Mouse (Mus musculus): ENCODE data around the gene 9030612E09Rik. TPM values are rescaled to one million over a fixed set of nuclear protein-coding genes. Genes with fewer than 3 reads are reported as not detected.
A peak's percentile ranks its signal among the peaks of the same experiment; 100 is the strongest.

The 9030612E09Rik gene
- 1 to 10 TPM; 2.7 to 3.3 (median 2.9) TPM for total RNA-seq (2022)

GRCm38 (mm10) chr10:43174326-43175155, at the start of gene 9030612E09Rik, which contains the start of gene Sobp:
9030612E09Rik (plus strand) TSS chr10:43174704.
Sobp (minus strand) TSS chr10:43174530.
- peak; percentile 41 for DNase-seq (ENCODE audit: low spot score)

GRCm38 (mm10) chr10:43128750-43129149, 45.8 kb upstream of the 9030612E09Rik start:
- DNase-seq (ENCODE audit: low spot score) = no peak

GRCm38 (mm10) chr10:43134027-43134426, 40.5 kb upstream of the 9030612E09Rik start:
- DNase-seq (ENCODE audit: low spot score) = no peak

DNA sequence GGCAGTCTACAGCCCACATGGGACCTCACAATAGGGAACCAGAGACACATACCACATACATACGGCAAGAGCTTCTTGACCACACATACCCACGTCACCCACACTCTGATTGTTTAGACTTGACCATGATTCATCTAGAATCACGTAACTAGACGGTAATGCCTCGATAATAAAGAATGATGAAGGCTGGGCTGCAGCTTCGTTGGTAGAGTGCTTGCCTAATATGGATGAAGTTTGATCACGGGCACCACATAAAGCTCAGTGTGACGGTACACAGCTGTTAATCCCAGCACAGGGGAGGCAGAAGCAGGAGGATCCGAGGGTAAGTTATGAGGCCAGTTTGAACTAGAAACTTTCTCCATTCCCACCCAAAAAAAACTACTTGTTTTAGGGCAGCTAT, 31.3 kb upstream of the 9030612E09Rik start:
- DNase-seq (ENCODE audit: low spot score) = no peak

- no peak for DNase-seq (ENCODE audit: low spot score)
These were observed 26.0 kb upstream of the 9030612E09Rik start for GRCm38 (mm10) chr10:43148456-43148855.

- DNase-seq (ENCODE audit: low spot score) = no peak
These were observed 21.9 kb upstream of the 9030612E09Rik start for GRCm38 (mm10) chr10:43152643-43153042.

DNA sequence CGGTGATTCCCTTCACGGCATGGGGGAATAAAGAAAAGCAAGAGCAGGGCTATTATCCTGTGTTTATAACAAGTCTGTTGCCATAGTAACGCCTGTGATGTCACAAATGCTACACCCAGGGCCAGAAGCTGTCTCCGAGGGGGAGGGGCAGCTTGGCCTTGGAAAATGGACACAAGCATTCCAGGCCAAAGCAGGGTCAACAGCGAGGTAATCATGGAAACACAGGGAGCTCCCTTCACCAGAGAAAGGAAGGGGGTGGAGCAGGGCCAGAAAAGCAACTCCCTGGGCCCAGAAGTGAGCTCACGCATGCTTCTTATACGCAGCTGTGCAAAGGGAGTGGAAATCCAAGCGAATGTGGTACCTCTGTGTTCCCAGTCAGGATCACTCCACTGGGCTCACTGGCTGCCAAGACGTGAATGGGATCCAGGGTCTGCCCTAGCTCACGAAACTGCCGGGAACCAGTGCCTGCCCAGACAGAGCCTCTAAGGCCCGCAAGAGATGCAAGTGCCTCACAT, 19.4 kb upstream of the 9030612E09Rik start:
- peak; percentile 80 for DNase-seq (ENCODE audit: low spot score)

DNA sequence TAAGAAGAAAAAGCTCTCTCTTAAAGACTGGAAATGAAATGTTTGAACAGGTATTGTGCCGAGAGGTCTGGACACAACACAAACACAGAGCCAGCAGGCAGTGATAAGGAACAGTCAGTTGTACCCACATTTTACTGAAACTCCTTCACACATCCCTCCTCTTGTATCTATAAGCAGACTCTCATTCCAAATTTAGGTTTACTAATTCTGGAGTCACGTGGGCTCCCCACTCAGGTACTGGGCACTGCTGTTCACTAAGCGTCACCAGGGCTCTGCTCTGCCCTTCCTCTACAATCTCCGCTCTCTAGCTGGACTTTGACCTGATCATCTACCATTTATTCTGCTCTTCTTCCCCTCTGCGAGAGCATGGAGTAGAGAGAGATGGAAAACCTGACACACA, 15.6 kb upstream of the 9030612E09Rik start:
- DNase-seq (ENCODE audit: low spot score) = no peak

GRCm38 (mm10) chr10:43159333-43159732, 15.2 kb upstream of the 9030612E09Rik start:
- peak; percentile 33 for DNase-seq (ENCODE audit: low spot score)

- no peak for DNase-seq (ENCODE audit: low spot score)
These were observed 12.2 kb upstream of the 9030612E09Rik start for GRCm38 (mm10) chr10:43162318-43162717.

GRCm38 (mm10) chr10:43164406-43164805, 10.1 kb upstream of the 9030612E09Rik start:
- peak; percentile 49 for DNase-seq (ENCODE audit: low spot score)

DNA sequence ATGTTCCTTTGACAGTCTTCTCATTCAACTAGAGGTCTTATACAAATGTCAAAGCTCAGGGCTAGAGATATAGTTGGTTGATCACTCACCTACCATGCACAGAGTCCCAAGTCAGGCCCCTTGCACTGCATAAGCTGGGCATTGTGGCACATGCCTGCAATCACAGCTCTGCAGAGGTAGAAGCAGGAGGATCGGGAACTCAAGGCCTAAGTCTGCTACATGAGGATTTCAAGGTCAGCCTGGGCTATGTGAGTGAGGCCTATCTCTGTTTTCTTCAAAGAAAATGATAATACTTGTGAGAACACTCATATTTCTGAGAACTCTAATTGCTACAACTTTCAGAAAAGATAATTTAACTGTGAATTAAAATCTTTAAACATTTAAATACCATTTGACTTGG, 8.4 kb upstream of the 9030612E09Rik start:
- DNase-seq (ENCODE audit: low spot score) = no peak

DNA sequence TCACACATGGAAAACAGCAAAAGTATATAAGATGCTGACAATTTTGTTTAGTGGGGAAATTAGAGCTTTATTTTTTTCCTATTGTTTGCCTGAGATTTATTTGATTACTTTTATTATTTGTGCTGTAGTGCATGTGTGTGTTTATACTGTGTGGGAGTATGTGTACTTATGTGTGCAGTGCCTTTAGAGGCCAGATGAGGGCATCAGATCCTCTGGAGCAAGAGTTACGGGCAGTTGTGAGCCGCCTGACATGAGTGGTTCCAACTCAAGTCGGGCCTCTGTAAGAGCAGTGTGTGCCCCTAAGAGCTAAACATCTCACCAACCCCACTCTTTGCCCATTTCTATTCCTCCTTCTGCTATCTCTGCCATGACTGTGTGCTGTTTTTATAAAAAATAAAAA, 7.7 kb upstream of the 9030612E09Rik start:
- no peak for DNase-seq (ENCODE audit: low spot score)

GRCm38 (mm10) chr10:43168847-43169246, 5.7 kb upstream of the 9030612E09Rik start:
- DNase-seq (ENCODE audit: low spot score) = no peak

DNA sequence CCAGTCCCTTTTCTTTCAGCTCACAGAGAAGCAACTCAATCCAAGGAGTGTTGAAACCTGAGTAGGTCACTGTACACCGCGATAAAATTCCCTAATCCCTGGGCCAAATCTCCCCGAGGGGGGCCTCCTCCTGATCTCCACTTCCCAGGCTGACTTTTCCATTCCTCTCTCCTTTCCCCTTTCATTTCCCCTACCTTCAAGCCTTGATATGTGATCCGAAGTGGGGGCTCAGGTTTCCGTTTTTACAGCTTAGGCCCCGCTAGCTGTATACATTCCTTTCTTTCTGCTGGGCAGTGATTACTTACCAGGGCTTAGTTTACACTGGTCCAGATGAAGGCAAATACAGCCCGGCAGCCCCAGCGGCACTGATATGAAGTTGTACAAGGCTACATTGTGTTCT, 3.4 kb upstream of the 9030612E09Rik start:
- DNase-seq (ENCODE audit: low spot score) = peak; percentile 24

DNA sequence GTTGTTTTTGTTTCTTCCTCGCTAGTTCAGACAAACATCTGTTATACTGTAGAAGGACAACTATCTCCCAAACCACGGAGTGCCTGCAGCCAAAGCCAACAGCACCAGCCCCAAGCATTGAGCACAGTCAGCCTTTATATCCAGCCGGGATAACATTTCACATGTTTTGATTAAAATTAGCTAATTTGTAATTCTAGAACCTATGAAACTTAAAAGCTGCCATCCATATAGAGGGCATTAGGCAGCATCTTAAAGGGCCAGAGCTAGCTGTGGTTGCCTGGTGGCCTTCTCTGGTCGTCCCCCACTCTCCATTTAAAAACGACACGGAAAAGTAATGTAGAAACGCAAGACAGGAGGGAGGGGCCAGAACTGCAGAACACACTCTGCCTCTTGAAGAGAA, 2.4 kb upstream of the 9030612E09Rik start:
- peak; percentile 22 for DNase-seq (ENCODE audit: low spot score)

DNA sequence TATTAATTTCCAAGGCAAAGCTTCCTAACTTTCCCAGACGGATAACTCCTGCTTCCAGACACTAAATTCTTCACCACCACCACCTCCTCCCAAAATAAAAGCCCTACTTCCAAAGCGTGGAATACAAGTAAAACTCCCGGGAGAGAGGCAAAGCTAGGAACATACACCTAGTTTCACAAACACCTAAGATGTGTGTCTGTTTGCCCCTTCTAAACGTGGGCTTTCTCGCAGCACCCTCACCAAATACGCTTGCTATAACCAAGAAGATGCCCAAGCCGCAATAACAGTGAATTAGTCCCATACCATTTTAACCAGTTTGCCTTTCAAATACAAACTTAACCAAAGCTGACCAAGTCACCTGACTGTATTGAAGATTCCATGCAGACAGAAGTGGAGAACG, 1.9 kb upstream of the 9030612E09Rik start:
- no peak for DNase-seq (ENCODE audit: low spot score)

- peak; percentile 60 for DNase-seq (ENCODE audit: low spot score)
These were observed 1.2 kb upstream of the 9030612E09Rik start for GRCm38 (mm10) chr10:43173141-43173827.

GRCm38 (mm10) chr10:43173828-43174325, 627 bp upstream of the 9030612E09Rik start:
- DNase-seq (ENCODE audit: low spot score) = no peak

DNA sequence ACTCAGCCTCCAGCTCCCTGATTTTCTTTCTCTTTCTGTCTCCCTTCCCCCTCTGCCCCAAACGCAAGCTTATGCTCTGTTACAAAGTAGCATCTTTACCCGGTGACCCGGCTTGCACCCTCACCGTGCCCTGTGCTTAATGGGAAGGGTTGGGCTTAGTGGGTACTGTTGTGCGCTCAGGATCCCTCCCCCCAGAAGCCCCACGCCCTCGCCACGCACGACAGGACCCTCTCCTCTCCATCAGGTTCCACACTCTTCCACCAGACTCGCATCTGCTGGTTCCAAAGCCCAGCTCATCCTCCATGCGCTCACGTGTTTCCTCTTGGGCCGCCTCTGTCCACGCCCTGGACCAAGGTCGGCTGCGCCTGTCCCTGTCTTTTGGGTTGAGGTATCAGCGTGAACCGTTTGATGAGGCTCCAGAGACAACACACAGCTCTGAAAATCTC, 675 bp downstream of the 9030612E09Rik start:
- DNase-seq (ENCODE audit: low spot score) = no peak

DNA sequence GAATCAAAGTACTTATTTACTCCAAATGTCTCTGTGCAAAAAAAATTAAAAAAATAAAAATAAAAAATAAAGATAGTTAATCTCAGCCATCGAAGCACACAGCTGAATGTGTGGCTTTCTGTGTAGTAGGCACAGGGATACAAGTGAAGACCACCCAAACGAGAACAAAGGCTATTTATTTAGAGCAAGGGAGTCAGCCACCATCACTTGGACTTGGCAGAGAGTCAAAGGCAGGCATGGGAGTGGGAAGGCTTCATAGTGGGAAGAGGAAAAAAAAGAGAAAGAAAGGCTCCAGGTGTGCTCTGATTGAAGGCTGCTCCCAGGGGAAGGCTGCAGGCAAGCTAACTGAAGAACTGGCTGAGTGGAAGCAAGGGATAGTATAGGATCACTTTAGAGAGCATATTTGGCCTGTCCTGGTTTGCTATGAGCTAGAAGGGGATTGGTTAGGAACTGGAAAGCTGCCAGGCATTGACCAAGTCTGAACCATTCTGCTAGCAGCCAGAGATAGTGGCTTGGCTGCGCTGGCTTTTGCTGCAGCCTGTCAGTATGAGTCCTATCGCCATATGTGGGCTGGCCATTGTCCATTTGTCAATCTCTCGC, 5.9 kb downstream of the 9030612E09Rik start:
- DNase-seq (ENCODE audit: low spot score) = no peak

DNA sequence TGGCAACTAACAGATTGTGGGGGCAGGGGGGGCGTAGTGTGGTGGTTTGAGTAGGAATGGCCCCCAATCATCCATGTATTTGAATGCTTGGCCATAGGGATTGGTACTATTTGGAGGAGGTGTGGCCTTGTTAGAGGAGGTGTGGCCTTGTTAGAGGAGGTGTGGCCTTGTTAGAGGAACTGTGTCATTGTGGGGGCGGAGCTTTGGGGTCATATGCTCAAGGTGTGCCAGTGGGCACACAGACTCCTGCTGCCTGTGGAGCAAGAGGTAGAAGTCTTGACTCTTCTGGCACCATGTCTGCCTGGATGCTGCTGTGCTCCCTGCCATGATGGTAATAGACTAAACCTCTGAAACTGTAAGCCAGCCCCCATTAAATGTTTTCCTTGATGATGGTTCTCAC, 25.7 kb downstream of the 9030612E09Rik start:
- DNase-seq (ENCODE audit: low spot score) = no peak

Data from heart, adult 8-10 months (tissue).